Mouse (Mus musculus) hindbrain, embryonic 14.5 days (tissue): ENCODE measurements at regions not wholly inside any gene's neighbourhood (a gene's known extent, or its start where the extent isn't known, plus 50 kb on each side); places are given as distances from the start of the nearest gene placed in this dataset.

Experiments used
- ATAC-seq: fragments of 200-750 bp; cut with Nextera tagmentation; 2 replicates; pipeline ENCODE4 v1.8.0; 2017; ENCODE audit warnings: moderate number of reproducible peaks, mild to moderate bottlenecking, moderate TSS enrichment, moderate library complexity; ENCODE audit not compliant: low FRiP score
- DNase-seq: peaks from one replicate; pipeline ENCODE4 v3.0.0-alpha.2; 2015; ENCODE audit warnings: low spot score
- H3K27ac ChIP-seq: fragments of 300-500 bp; sonication (generic); 2 replicates; pipeline ENCODE4 v1.5.1; 2014; ENCODE audit warnings: mild to moderate bottlenecking, moderate library complexity
- H3K27me3 ChIP-seq: fragments of 300-500 bp; sonication (generic); 2 replicates; pipeline ENCODE4 v1.6.1; 2014; ENCODE audit warnings: mild to moderate bottlenecking, low read length, mixed read lengths; ENCODE audit not compliant: control insufficient read depth, insufficient read depth
- H3K36me3 ChIP-seq: fragments of 300-500 bp; sonication (generic); replicated peaks from 2 replicates; pipeline ENCODE4 v1.6.1; 2014; ENCODE audit not compliant: control insufficient read depth, insufficient read depth
- H3K4me1 ChIP-seq: fragments of 300-500 bp; sonication (generic); replicated peaks from 2 replicates; pipeline ENCODE4 v1.6.1; 2014; ENCODE audit warnings: antibody characterized with exemption, low read length, mixed read lengths; ENCODE audit not compliant: control insufficient read depth, insufficient read depth
- H3K4me2 ChIP-seq: fragments of 300-500 bp; sonication (generic); replicated peaks from 2 replicates; pipeline ENCODE4 v1.6.1; 2014; ENCODE audit warnings: mild to moderate bottlenecking, moderate library complexity
- H3K4me3 ChIP-seq: fragments of 300-500 bp; sonication (generic); replicated peaks from 2 replicates; pipeline ENCODE4 v1.5.1; 2014; ENCODE audit warnings: mild to moderate bottlenecking, low read length
- H3K9ac ChIP-seq: fragments of 300-500 bp; sonication (generic); 2 replicates; pipeline ENCODE4 v1.6.1; 2014
- H3K9me3 ChIP-seq: fragments of 300-500 bp; sonication (generic); 2 replicates; pipeline ENCODE4 v1.6.1; 2016; ENCODE audit warnings: low read length; ENCODE audit not compliant: control insufficient read depth
- WGBS: fragments of 180-500 bp; shearing (Covaris S2); extraction: QIAGEN DNeasy Blood & Tissue Kit; methylation state at CpG from one replicate; pipeline ENCODE4 v1.1.7; 2014; 5-methylcytosine and 5-hydroxymethylcytosine counted together

DNA sequence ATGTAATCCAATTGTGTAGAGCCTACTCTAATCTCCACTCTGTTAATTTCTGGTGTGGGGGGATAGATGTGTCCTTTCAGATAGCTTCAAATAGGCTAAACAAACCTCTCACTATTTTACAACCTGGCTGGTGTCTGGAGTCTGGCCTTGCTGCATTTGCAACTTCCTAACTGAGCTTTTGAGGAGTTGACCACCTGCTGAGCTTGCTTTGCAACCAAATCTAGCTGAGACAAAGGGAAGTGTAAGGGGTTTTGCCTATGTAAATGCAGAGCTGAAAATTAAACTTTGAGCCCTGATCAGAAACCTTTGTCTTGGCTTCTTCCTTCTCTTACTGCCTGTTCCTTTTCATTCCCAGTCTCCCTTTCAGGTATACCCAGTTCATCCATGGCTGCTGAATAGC, 404.3 kb downstream of the Cetn3 start:
- Histone ChIP-seq H3K4me1 (no peaks in the 10 kb centered on the region), H3K27ac (no peak overlapping the region), H3K4me2 (no peak overlapping the region), H3K36me3 (no peaks in the 10 kb centered on the region), H3K9me3 (no peaks in the 10 kb centered on the region), H3K4me3 (no peak overlapping the region), H3K27me3 (no peaks in the 10 kb centered on the region), H3K9ac (no peak overlapping the region)
- ATAC-seq (no peak), DNase-seq (no peak)

DNA sequence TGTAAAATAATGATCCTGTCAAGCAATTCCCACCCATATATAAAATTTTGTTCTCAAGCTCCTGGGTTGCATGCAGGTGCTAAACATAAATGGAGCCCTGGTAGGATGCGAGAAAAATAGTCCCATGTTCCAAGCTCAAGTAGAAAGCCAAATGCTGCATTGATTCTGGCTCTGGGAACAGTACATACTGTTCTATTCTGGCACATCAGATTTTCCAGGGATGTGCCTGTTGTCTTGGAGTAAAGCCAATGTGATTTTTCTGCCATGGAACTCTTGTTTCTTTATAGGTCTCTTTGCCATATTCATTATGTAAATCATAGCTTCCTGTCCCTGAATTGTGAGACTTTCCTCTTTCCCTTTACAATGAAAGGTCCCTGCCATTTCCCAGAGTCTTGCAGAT, 417.9 kb downstream of the Cetn3 start:
- Histone ChIP-seq H3K27me3 (no peaks in the 10 kb centered on the region), H3K9me3 (no peaks in the 10 kb centered on the region), H3K9ac (no peak overlapping the region), H3K4me1 (no peaks in the 10 kb centered on the region), H3K4me2 (no peak overlapping the region), H3K36me3 (no peaks in the 10 kb centered on the region), H3K27ac (no peak overlapping the region), H3K4me3 (no peak overlapping the region)
- WGBS = 91% methylated on average over 1 of the region's 1 CpGs
- ATAC-seq (no peak), DNase-seq (no peak)

DNA sequence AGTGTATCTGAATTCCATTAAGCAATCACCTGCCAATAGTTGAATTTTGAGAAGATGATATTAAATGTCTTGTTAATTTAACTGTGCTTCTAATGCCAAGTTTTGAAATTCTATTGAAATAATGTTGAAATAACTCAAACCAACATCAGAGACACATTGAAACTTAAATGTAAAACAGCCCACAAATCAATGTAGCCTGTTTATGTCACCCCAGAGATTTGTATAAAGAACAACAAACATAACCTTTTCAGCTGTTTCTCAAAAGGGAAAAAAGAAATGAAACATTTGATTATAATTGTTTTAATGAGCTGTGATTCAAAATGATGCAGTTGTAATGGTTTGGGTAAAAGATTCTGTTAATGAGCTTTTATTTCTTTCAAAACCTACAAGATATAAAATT, 442.6 kb downstream of the Cetn3 start:
- DNase-seq (no peak), ATAC-seq (no peak)
- H3K4me3 ChIP-seq = no peak overlapping the region
- no peak overlapping the region for H3K4me2 ChIP-seq
- no peaks in the 10 kb centered on the region for H3K27me3 ChIP-seq
- H3K27ac ChIP-seq = no peak overlapping the region
- no peaks in the 10 kb centered on the region for H3K36me3 ChIP-seq
- no peak overlapping the region for H3K9ac ChIP-seq
- H3K4me1 ChIP-seq = no peaks in the 10 kb centered on the region
- no peaks in the 10 kb centered on the region for H3K9me3 ChIP-seq

DNA sequence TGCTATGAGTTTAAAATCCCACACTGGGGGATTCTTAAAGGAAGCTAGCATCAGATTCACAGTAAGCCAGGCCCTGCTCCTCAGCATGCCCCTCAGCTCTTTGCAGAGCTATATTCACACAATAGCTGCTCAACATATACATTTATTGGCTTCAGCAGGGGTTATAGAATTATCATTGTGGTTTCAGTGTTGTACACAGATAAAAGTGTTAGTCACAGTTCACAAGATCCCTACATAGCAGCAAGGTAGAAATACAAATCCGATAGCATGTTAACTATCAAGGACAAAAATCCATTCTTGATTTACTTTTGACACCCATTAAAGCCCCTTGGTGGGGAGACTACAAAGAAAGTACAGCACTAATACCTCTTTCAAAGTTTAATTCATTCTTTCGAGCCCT, 451.0 kb downstream of the Cetn3 start:
- H3K4me1 ChIP-seq = no peaks in the 10 kb centered on the region
- H3K4me3 ChIP-seq = no peak overlapping the region
- H3K27me3 ChIP-seq = no peaks in the 10 kb centered on the region
- H3K4me2 ChIP-seq = no peak overlapping the region
- H3K27ac ChIP-seq = no peak overlapping the region
- DNase-seq (no peak), ATAC-seq (no peak)
- WGBS = 95% methylated on average over 2 of the region's 2 CpGs
- no peaks in the 10 kb centered on the region for H3K36me3 ChIP-seq
- no peaks in the 10 kb centered on the region for H3K9me3 ChIP-seq
- H3K9ac ChIP-seq = no peak overlapping the region

DNA sequence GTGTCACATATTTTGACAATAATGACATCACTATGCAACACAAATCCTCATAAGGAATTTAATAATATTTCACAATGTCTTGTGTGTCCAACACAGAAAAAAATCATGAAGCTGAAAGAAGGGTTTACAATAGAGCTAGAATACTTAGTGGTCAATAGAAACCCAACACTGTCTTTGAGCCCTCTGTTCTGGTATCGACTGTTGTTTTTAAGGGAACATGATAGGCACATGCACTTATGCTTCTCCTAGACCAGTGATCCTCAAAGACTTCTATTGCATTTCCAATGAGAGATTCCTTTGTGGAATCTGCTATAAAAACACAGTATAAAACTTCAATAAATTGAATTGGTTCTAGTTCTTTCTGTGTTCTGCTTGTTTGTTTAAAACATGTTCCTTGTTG, 463.4 kb downstream of the Cetn3 start:
- Histone ChIP-seq H3K27ac (no peak overlapping the region), H3K36me3 (no peaks in the 10 kb centered on the region), H3K4me3 (no peak overlapping the region), H3K9ac (no peak overlapping the region), H3K4me1 (no peaks in the 10 kb centered on the region), H3K27me3 (no peaks in the 10 kb centered on the region), H3K4me2 (no peak overlapping the region), H3K9me3 (no peaks in the 10 kb centered on the region)
- DNase-seq (no peak), ATAC-seq (no peak)
- 95% methylated on average over 1 of the region's 1 CpGs for WGBS

DNA sequence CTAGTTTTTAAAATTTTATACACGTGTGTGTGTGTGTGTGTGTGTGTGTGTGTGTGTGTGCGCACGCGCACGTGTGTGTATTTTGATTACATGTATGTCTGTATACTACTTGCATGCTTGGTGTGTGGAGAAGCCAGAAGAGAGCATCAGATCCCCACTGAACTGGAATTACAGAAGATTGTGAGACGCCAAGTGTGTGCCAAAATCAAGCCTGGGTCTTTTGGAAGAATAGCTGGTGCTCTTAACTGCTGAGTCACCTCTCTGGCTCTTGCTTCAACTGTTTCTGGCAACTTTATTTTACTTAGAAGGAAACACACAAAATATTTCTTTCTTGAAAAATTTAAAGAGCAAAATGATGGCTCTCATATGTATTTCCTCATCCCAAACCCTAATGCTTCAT, 467.5 kb downstream of the Cetn3 start:
- Histone ChIP-seq H3K4me2 (no peak overlapping the region), H3K4me3 (no peak overlapping the region), H3K9ac (no peak overlapping the region), H3K27me3 (no peaks in the 10 kb centered on the region), H3K36me3 (no peaks in the 10 kb centered on the region), H3K9me3 (no peaks in the 10 kb centered on the region), H3K4me1 (no peaks in the 10 kb centered on the region), H3K27ac (no peak overlapping the region)
- 93% methylated on average over 6 of the region's 6 CpGs for WGBS
- DNase-seq = no peak
- ATAC-seq = no peak

DNA sequence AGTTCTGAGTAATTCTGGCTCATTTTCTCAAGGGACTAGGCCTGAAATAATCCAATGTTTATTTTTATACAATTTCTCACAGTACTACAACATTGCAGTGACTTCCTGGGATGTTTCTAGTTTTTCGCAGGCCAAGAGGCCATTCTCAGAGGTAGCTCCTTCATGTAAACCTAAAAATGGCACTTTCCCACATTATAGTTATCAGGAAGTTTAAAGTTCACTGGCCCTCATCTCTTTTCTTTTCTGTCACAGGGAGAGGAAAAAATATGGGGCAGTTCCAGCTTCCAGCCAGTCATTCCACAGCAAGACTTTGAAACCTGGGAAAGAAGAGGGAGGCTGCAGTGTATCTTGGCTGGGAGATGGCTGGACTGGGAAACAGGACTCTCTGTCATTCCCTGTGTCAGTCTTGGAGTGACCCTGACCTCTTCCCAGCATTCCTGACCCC, 475.6 kb downstream of the Cetn3 start:
- 88% methylated on average over 1 of the region's 1 CpGs for WGBS
- Histone ChIP-seq H3K27ac (no peak overlapping the region), H3K36me3 (no peaks in the 10 kb centered on the region), H3K4me3 (no peak overlapping the region), H3K27me3 (no peaks in the 10 kb centered on the region), H3K9ac (no peak overlapping the region), H3K4me1 (no peaks in the 10 kb centered on the region), H3K9me3 (no peaks in the 10 kb centered on the region), H3K4me2 (no peak overlapping the region)
- no peak for ATAC-seq
- no peak for DNase-seq

DNA sequence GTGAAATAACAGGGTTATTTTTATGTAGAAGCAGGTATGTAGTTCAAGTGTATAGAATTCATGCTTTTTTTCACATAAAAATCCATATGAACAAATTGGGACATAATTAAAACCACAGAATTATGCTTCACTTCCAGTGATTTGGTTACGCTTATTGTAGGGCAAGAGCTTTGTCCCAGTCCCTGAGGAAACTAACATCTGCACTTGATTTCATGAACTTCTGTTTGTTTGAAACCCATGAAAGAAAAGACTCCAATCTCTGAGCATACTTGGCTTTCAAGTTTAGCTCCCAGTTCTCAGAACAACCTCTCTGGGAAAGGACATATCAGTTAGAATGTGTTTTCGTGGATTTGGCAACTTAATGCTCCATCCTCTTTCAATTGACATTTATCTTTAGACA, 481.4 kb downstream of the Cetn3 start:
- Histone ChIP-seq H3K27ac (no peak overlapping the region), H3K36me3 (no peaks in the 10 kb centered on the region), H3K4me3 (no peak overlapping the region), H3K4me1 (no peaks in the 10 kb centered on the region), H3K4me2 (no peak overlapping the region), H3K9me3 (no peaks in the 10 kb centered on the region), H3K9ac (no peak overlapping the region), H3K27me3 (no peaks in the 10 kb centered on the region)
- DNase-seq (no peak), ATAC-seq (no peak)
- WGBS = 85% methylated on average over 2 of the region's 2 CpGs

DNA sequence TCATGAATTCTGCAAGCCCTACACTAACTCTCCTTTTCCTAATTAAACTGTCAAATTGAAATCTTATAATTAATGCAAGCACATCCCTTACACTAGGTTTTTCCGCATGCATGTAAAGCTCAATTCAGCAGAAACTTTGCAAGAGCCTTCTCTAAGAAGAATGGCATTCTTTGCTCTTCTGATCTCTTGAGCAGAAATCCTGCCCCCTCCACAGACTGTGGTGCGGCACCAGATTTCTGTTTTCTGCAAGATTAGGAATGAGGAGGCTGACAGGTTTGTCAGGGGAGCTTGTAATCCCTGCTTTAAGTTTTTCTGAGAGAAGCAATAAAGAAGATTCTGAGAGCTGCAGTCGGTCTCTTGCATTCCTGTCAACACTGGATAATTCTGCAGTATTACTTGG, 482.3 kb downstream of the Cetn3 start:
- Histone ChIP-seq H3K27me3 (no peaks in the 10 kb centered on the region), H3K4me3 (no peak overlapping the region), H3K27ac (no peak overlapping the region), H3K9ac (no peak overlapping the region), H3K36me3 (no peaks in the 10 kb centered on the region), H3K4me2 (no peak overlapping the region), H3K4me1 (no peaks in the 10 kb centered on the region), H3K9me3 (no peaks in the 10 kb centered on the region)
- 52% methylated on average over 3 of the region's 3 CpGs for WGBS
- no peak for DNase-seq
- ATAC-seq = no peak

DNA sequence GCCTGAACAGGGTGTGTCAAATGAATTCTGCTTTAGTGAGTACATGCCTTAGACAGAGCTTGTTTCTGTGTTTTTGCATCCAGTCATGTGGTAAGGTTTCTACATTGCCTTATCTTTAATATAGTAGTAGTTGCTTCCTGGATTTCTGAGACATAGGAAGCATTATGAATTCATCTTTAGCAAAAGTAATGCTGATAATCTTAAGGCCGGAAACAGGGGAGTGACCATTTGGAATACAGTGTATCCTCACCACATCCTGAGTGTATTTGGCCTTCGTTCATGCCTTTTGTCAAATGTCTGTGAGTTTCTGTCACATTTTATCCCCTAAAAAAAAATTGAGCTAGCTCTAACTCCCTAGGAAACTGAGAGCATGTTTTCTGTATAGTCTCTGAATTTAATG, 482.9 kb downstream of the Cetn3 start:
- H3K4me1 ChIP-seq = no peaks in the 10 kb centered on the region
- H3K27me3 ChIP-seq = no peaks in the 10 kb centered on the region
- ATAC-seq (no peak), DNase-seq (no peak)
- no peak overlapping the region for H3K27ac ChIP-seq
- no peaks in the 10 kb centered on the region for H3K9me3 ChIP-seq
- H3K4me2 ChIP-seq = no peak overlapping the region
- no peak overlapping the region for H3K4me3 ChIP-seq
- H3K36me3 ChIP-seq = no peaks in the 10 kb centered on the region
- 88% methylated on average over 2 of the region's 2 CpGs for WGBS
- H3K9ac ChIP-seq = no peak overlapping the region
